Mouse (Mus musculus) effector memory CD4-positive, alpha-beta T cell, adult 7 months (primary cell): Measurements from ENCODE around the gene Miip. TPM values are rescaled to one million over a fixed set of nuclear protein-coding genes. Genes with fewer than 3 reads are reported as not detected.

ENCODE experiments used
- polyA plus RNA-seq: library from polyadenylated mRNA; unstranded; fragments of 100-300 nt; shearing (Covaris generic); gene quantifications from one replicate; pipeline ENCODE4 v1.2.1, GENCODE M21; 2017

The Miip gene
- polyA plus RNA-seq: 76.7 TPM

DNA sequence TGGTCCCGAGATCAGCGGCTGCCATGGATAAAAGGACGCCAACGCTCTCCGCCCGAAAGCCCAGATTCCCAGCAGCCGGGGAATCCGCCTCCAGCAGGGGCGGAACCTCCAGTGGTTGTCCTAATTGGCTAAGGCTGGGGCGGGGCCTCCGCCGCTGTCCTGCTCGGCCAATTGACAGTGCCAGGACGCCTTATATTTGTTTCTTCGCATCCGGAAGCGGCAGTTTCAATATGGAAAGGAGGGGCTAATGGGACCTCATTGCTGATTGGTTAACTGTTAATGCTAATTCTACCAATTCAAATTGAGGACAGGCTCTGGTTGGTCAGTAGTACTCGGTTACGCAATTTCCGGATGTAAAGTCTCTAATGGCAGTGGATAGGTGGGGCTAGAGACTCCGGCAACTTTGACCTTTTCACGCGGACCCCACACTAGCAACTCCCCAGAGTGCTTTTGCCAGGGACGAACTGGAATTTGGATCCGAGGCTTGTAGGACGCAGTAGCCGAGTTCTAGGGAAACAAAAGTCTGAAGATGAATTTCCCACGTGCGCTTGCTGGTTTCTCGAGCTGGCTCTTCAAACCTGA, at the start of gene Miip, which contains the start of gene Fv1:
Miip (minus strand) TSS at position 367 of the 582 bp plus-strand sequence.
Fv1 (plus strand) TSS at position 530 of the 582 bp plus-strand sequence.

DNA sequence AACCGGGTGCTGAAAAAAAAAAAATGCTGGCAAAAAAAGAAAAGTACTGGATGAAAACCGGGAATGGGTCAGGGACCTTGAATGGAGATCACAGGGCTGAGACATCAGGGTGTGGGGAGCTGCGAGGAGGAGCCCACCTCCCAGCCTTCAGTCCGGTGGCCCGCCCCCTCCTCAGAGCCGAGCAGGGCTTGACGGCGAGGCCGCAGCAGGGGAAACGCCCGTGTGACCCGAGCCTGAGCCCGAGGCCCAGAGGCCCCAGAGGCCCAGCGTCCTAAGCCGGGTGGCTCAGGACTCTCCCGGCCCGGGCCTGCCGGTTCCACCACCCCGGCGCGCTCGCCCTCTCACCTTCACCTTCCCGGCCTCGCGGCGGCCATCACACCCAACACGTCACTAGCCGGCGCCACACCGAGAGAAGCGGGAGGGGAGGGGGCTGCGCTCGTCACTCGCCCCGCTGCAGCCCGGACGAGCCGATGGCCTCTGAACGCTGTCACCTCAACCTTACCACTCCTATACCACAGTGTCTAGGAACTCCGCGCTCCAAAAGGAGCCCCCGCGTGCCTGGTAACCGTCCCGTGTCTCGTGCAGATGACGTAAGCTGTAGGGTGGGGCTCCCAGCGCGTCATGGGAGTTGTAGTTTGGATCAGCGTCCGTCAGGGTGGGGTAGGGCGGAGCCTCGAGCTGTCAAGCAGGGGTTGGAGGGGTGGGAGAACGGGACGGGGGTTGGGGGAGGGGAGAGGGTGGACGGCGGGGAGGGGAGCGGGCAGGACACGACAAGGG, 35.9 kb upstream of the Miip start, which contains the start of gene Mfn2:
Mfn2 (minus strand) TSS at position 392 of the 777 bp plus-strand sequence.

DNA sequence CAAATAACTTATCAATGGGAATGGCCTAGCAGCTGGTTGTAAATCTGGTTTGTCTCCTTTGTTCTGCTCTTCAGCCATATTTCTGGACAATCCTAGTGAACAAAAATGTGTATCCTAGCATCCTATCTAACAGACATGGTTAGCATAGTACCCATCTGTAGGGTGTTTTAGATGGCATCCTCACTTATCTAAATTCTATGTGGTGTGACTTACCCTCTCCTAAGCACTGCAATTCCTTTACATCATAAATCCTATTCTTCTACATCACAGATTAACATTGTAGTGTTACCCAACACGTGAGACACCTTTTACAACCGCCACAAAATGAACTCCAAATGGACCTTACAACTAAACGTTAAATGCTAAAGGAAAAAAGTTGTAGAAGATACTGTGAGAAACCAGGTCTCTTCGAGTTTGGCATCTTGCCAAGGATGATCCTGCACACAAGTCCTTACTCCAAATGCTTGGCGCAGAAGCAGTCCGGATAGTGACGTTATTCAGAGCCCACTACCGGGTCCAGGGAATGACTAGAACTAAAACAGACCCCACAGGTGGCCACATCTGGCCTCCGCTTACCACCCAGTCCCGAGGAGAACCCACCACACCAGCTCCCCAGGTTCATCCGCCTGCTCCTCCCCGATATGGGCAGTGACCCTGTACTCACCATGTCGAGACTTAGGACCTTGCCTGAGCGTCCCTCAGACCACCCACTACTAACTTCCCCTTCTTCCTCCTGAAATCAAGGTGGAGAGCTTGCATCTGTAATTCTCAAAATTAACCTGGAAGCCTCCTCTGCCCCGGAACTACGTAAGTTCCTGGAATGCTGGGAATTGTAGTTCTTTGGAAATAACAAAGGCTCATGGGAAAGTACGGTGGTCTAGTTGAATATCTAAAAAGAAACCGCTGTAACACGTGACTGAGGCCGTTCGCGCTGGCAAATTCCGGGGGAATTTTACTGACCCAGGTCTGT, 20.7 kb downstream of the Miip start, which contains the start of gene Zfp933:
Zfp933 (minus strand) TSS at position 753 of the 970 bp plus-strand sequence.

Other genes with a start within 250 kb of the Miip start
- 1.0 TPM for gene Zfp979, start 226.3 kb downstream of the Miip start, polyA plus RNA-seq
- not detected for gene Zfp534, start 166.3 kb downstream of the Miip start, polyA plus RNA-seq
- 13.6 TPM for gene Zfp984, start 59.0 kb downstream of the Miip start, polyA plus RNA-seq
- 10.0 TPM for gene Zfp933, start 20.4 kb downstream of the Miip start, polyA plus RNA-seq
- 4.8 TPM for gene Fv1, start 163 bp upstream of the Miip start, polyA plus RNA-seq
- gene Mfn2, start 35.9 kb upstream of the Miip start, polyA plus RNA-seq: 31.8 TPM
- gene Plod1, start 68.0 kb upstream of the Miip start, polyA plus RNA-seq: 3.9 TPM
- 90.3 TPM for gene 2510039O18Rik, start 72.1 kb upstream of the Miip start, polyA plus RNA-seq
- not detected for gene Nppb, start 117.0 kb upstream of the Miip start, polyA plus RNA-seq
- gene Nppa, start 131.9 kb upstream of the Miip start, polyA plus RNA-seq: not detected
- gene Clcn6, start 170.0 kb upstream of the Miip start, polyA plus RNA-seq: 6.4 TPM
- gene Mthfr, start 170.3 kb upstream of the Miip start, polyA plus RNA-seq: 20.9 TPM
- 15.3 TPM for gene Agtrap, start 219.2 kb upstream of the Miip start, polyA plus RNA-seq